Mouse (Mus musculus) erythroblast, embryonic 14.5 days (primary cell): ENCODE results near the gene Efs. TPM values are rescaled to one million over a fixed set of nuclear protein-coding genes. Genes with fewer than 3 reads are reported as not detected.

Source experiments
- H3K27me3 ChIP-seq: 2 replicates; pipeline ENCODE4 v1.6.1; 2012; ENCODE audit warnings: inconsistent platforms; ENCODE audit not compliant: control insufficient read depth
- H3K36me3 ChIP-seq: 2 replicates; pipeline ENCODE4 v1.6.1; 2012; ENCODE audit warnings: mild to moderate bottlenecking, inconsistent platforms; ENCODE audit not compliant: control insufficient read depth
- H3K4me1 ChIP-seq: 2 replicates; pipeline ENCODE4 v1.6.1; 2012; ENCODE audit warnings: inconsistent platforms; ENCODE audit not compliant: control insufficient read depth
- H3K4me3 ChIP-seq: replicated peaks from 2 replicates; pipeline ENCODE3; 2012; ENCODE audit warnings: moderate library complexity, mild to moderate bottlenecking, inconsistent platforms
- H3K9me3 ChIP-seq: 2 replicates; pipeline ENCODE4 v1.6.1; 2012; ENCODE audit warnings: low read length, inconsistent platforms, mixed read lengths; ENCODE audit not compliant: control insufficient read depth
- GATA1 ChIP-seq: IDR thresholded peaks from 2 replicates; pipeline ENCODE4 v1.6.1; 2012; ENCODE audit warnings: low read length, inconsistent platforms, mixed read lengths
- TAL1 ChIP-seq: IDR thresholded peaks from 3 replicates; pipeline ENCODE4 v1.6.1; 2012; ENCODE audit warnings: low read length, inconsistent platforms, mixed read lengths
- polyA plus RNA-seq: library from polyadenylated mRNA; stranded (reverse); fragments of >175 nt; gene quantifications from 2 replicates; pipeline ENCODE4 v1.2.3, GENCODE M21; 2012

The Efs gene
- polyA plus RNA-seq, 1 experiment = not detected

GRCm38 (mm10) chr14:54940176-54940530 lies 14.2 kb upstream of the Efs start:
- no peaks in the 10 kb centered on the region for H3K4me1 ChIP-seq
- H3K27me3 ChIP-seq = peaks cover 7% of the 10 kb centered on the region
- TF ChIP-seq TAL1 (no peak), GATA1 (no peak)
- H3K9me3 ChIP-seq = no peaks in the 10 kb centered on the region
- no peaks in the 10 kb centered on the region for H3K36me3 ChIP-seq
- no peak overlapping the region for H3K4me3 ChIP-seq

GRCm38 (mm10) chr14:54939434-54940175 lies 13.7 kb upstream of the Efs start:
- Histone ChIP-seq H3K9me3 (no peaks in the 10 kb centered on the region), H3K36me3 (no peaks in the 10 kb centered on the region), H3K4me3 (no peak overlapping the region), H3K27me3 (peaks cover 7% of the 10 kb centered on the region), H3K4me1 (no peaks in the 10 kb centered on the region)
- TF ChIP-seq GATA1 (no peak), TAL1 (no peak)

GRCm38 (mm10) chr14:54938431-54939219 lies 12.7 kb upstream of the Efs start:
- peaks cover 7% of the 10 kb centered on the region for H3K27me3 ChIP-seq
- H3K4me1 ChIP-seq = no peaks in the 10 kb centered on the region
- no peak for TF ChIP-seq TAL1
- TF ChIP-seq GATA1 = no peak
- H3K36me3 ChIP-seq = no peaks in the 10 kb centered on the region
- H3K9me3 ChIP-seq = no peaks in the 10 kb centered on the region
- H3K4me3 ChIP-seq = no peak overlapping the region

- H3K27me3 ChIP-seq = peaks cover 7% of the 10 kb centered on the region
- H3K4me3 ChIP-seq = no peak overlapping the region
- H3K9me3 ChIP-seq = no peaks in the 10 kb centered on the region
- no peaks in the 10 kb centered on the region for H3K4me1 ChIP-seq
- H3K36me3 ChIP-seq = no peaks in the 10 kb centered on the region
- TF ChIP-seq GATA1 (no peak), TAL1 (no peak)
These were observed 11.6 kb upstream of the Efs start for GRCm38 (mm10) chr14:54937361-54938182.

- Histone ChIP-seq H3K4me3 (no peak overlapping the region), H3K9me3 (no peaks in the 10 kb centered on the region), H3K27me3 (peaks cover 7% of the 10 kb centered on the region), H3K36me3 (no peaks in the 10 kb centered on the region), H3K4me1 (no peaks in the 10 kb centered on the region)
- no peak for TF ChIP-seq TAL1
- TF ChIP-seq GATA1 = no peak
These were observed 10.9 kb upstream of the Efs start for GRCm38 (mm10) chr14:54936831-54937160.

GRCm38 (mm10) chr14:54935904-54936830 lies 10.2 kb upstream of the Efs start, which contains the start of gene Cmtm5:
Gene Cmtm5 (plus strand): TSS chr14:54936261.
- no peaks in the 10 kb centered on the region for H3K4me1 ChIP-seq
- no peaks in the 10 kb centered on the region for H3K36me3 ChIP-seq
- H3K4me3 ChIP-seq = no peak within 1 kb of the TSS
- no peak for TF ChIP-seq GATA1
- no peak for TF ChIP-seq TAL1
- H3K27me3 ChIP-seq = peaks cover 7% of the 10 kb centered on the region
- H3K9me3 ChIP-seq = no peaks in the 10 kb centered on the region

- Histone ChIP-seq H3K4me1 (no peaks in the 10 kb centered on the region), H3K27me3 (peaks cover 32% of the 10 kb centered on the region), H3K4me3 (no peak within 1 kb of the TSS), H3K36me3 (no peaks in the 10 kb centered on the region), H3K9me3 (no peaks in the 10 kb centered on the region)
- TF ChIP-seq TAL1 (no peak), GATA1 (no peak)
These were observed 6.8 kb upstream of the Efs start, which contains the start of gene Il25 for GRCm38 (mm10) chr14:54932645-54933150. Gene Il25 (plus strand): TSS chr14:54932695.

- Histone ChIP-seq H3K4me3 (no peak overlapping the region), H3K36me3 (no peaks in the 10 kb centered on the region), H3K27me3 (peaks cover 48% of the 10 kb centered on the region), H3K9me3 (no peaks in the 10 kb centered on the region; the same call in 1 of the 2 replicates), H3K4me1 (peaks cover 6% of the 10 kb centered on the region)
- TF ChIP-seq TAL1 = no peak
- TF ChIP-seq GATA1 = no peak
These were observed 4.5 kb upstream of the Efs start for GRCm38 (mm10) chr14:54930431-54930830.
